Mouse (Mus musculus) limb, embryonic 10.5 days (tissue): Measurements from ENCODE around the gene Ankrd24. TPM values are rescaled to one million over a fixed set of nuclear protein-coding genes. Genes with fewer than 3 reads are reported as not detected.
A peak's percentile ranks its signal among the peaks of the same experiment; 100 is the strongest.

Source experiments
- DNase-seq: peaks from one replicate; pipeline ENCODE4 v3.0.0-alpha.2; 2017; ENCODE audit warnings: low spot score
- H3K27ac ChIP-seq: fragments of 300-500 bp; sonication (generic); 2 replicates; pipeline ENCODE4 v1.5.1; 2016; ENCODE audit warnings: mild to moderate bottlenecking
- H3K27me3 ChIP-seq: fragments of 300-500 bp; sonication (generic); 2 replicates; pipeline ENCODE4 v1.6.1; 2016; ENCODE audit warnings: low read depth, mild to moderate bottlenecking; ENCODE audit not compliant: poor library complexity, severe bottlenecking
- H3K36me3 ChIP-seq: fragments of 300-500 bp; sonication (generic); 2 replicates; pipeline ENCODE4 v1.6.1; 2016; ENCODE audit warnings: mild to moderate bottlenecking, moderate library complexity
- H3K4me1 ChIP-seq: fragments of 300-500 bp; sonication (generic); 2 replicates; pipeline ENCODE4 v1.6.1; 2016
- H3K4me3 ChIP-seq: fragments of 300-500 bp; sonication (generic); 2 replicates; pipeline ENCODE4 v1.5.1; 2016; ENCODE audit warnings: mild to moderate bottlenecking, moderate library complexity
- H3K9me3 ChIP-seq: fragments of 300-500 bp; sonication (generic); replicated peaks from 2 replicates; pipeline ENCODE4 v1.6.1; 2016; ENCODE audit warnings: mild to moderate bottlenecking
- WGBS: fragments of 180-500 bp; shearing (Covaris S2); methylation state at CpG from one replicate; pipeline ENCODE4 v1.1.7; 2016; 5-methylcytosine and 5-hydroxymethylcytosine counted together
- polyA plus RNA-seq: library from polyadenylated mRNA; unstranded; fragments of >200 nt; fragmentation: Nextera tagmentation; extraction: Ambion mirVana; gene quantifications from 2 replicates; pipeline ENCODE4 v1.2.1, GENCODE M21; 2016

Ankrd24 gene
- 8.0 and 8.6 TPM in 2 replicates for polyA plus RNA-seq

GRCm38 (mm10) chr10:81628390-81628789 is at the start of gene Ankrd24:
TSS of gene Ankrd24 (plus strand) at chr10:81628540.
- Histone ChIP-seq H3K9me3 (no peaks in the 10 kb centered on the region), H3K36me3 (peaks cover 30% of the 10 kb centered on the region), H3K27ac (peak within 1 kb of the TSS; percentile 94), H3K4me1 (peaks cover 38% of the 10 kb centered on the region), H3K4me3 (peak within 1 kb of the TSS; percentile 80), H3K27me3 (no peaks in the 10 kb centered on the region)
- no peak for DNase-seq
- 73% methylated on average over 16 of the region's 16 CpGs for WGBS

- Histone ChIP-seq H3K27me3 (peaks cover 84% of the 10 kb centered on the region), H3K4me1 (peaks cover 63% of the 10 kb centered on the region), H3K9me3 (no peaks in the 10 kb centered on the region), H3K36me3 (peaks cover 30% of the 10 kb centered on the region), H3K27ac (no peak overlapping the region), H3K4me3 (no peak overlapping the region)
- DNase-seq = no peak
- 86% methylated on average over 4 of the region's 4 CpGs for WGBS
These were observed 48.4 kb upstream of the Ankrd24 start for GRCm38 (mm10) chr10:81579967-81580366.

DNA sequence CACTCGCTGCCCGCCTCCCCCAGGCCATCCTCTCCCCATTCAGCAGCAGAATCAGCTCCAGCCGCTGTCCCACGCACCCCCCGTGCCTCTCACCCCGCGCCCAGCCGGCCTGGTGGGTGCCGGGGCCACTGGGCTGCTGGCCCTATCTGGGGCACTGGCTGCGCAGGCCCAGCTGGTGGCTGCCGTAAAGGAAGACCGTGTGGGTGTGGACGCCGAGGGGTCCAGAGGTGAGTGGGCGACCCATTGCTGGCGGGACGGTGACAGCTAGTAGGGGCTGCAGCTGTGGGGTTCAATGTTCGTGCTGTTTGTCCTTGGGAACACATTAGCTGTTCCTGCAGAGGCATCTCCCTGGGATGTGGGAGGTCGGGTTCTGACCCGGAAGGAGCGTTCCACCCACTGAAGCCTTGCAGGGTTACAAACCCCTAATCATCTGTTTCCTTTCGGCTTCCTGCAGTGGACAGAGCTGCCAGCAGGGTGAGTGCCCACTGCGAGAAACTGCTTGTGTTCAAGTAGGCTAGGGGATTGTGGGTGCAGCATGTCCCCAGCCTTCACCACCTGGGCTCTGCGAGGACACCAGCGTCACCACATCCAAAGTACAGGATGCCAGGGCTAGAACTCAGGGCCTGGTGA is 47.8 kb upstream of the Ankrd24 start:
- no peak for DNase-seq
- no peaks in the 10 kb centered on the region for H3K9me3 ChIP-seq
- peaks cover 79% of the 10 kb centered on the region for H3K27me3 ChIP-seq
- no peak overlapping the region for H3K4me3 ChIP-seq
- H3K4me1 ChIP-seq = peaks cover 60% of the 10 kb centered on the region
- H3K27ac ChIP-seq = peak overlapping the region; percentile 28; the same call in 1 of the 2 replicates
- peaks cover 34% of the 10 kb centered on the region for H3K36me3 ChIP-seq
- 49% methylated on average over 25 of the region's 25 CpGs for WGBS

- peaks cover 55% of the 10 kb centered on the region for H3K4me1 ChIP-seq
- H3K4me3 ChIP-seq = no peak overlapping the region
- no peak overlapping the region for H3K27ac ChIP-seq
- H3K9me3 ChIP-seq = no peaks in the 10 kb centered on the region
- peaks cover 48% of the 10 kb centered on the region for H3K36me3 ChIP-seq
- 70% methylated on average over 6 of the region's 6 CpGs for WGBS
- DNase-seq = no peak
- H3K27me3 ChIP-seq = peaks cover 76% of the 10 kb centered on the region
These were observed 45.0 kb upstream of the Ankrd24 start for GRCm38 (mm10) chr10:81583347-81583746.

GRCm38 (mm10) chr10:81588739-81589138 is 39.6 kb upstream of the Ankrd24 start:
- H3K27ac ChIP-seq = no peak overlapping the region
- no peaks in the 10 kb centered on the region for H3K9me3 ChIP-seq
- H3K36me3 ChIP-seq = peaks cover 53% of the 10 kb centered on the region
- peaks cover 78% of the 10 kb centered on the region for H3K27me3 ChIP-seq
- 63% methylated on average over 7 of the region's 7 CpGs for WGBS
- H3K4me1 ChIP-seq = peaks cover 22% of the 10 kb centered on the region
- no peak for DNase-seq
- H3K4me3 ChIP-seq = no peak overlapping the region

DNA sequence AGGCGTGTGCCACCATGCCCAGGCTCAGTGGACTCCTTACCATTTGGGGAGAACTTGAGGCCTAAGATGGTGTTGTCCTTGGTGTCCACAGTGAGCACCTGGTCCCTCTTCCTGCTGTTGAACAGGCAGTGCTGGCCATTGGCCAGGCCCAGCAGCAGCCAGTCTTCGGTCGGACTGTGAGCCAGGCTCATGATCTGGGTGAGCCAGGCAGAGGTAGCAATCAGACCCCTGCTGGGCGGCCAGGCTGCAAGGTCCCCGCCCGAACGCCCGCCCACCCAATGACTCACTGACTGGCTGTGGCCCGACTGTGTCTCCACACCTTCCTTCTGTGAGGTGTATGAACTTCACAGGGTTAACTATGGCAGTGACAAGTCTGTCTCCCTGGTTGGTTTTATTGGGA is 36.5 kb upstream of the Ankrd24 start:
- peaks cover 88% of the 10 kb centered on the region for H3K27me3 ChIP-seq

GRCm38 (mm10) chr10:81592631-81593030 is 35.7 kb upstream of the Ankrd24 start:
- H3K9me3 ChIP-seq = no peaks in the 10 kb centered on the region
- H3K27ac ChIP-seq = no peak overlapping the region
- WGBS = 85% methylated on average over 7 of the region's 7 CpGs
- peaks cover 27% of the 10 kb centered on the region for H3K36me3 ChIP-seq
- no peak for DNase-seq
- no peak overlapping the region for H3K4me3 ChIP-seq
- H3K27me3 ChIP-seq = peaks cover 80% of the 10 kb centered on the region
- peaks cover 40% of the 10 kb centered on the region for H3K4me1 ChIP-seq

More for the DNA sequence above, 36.5 kb upstream of the Ankrd24 start:
- peaks cover 35% of the 10 kb centered on the region for H3K36me3 ChIP-seq
- no peak for DNase-seq
- no peak overlapping the region for H3K4me3 ChIP-seq
- H3K27ac ChIP-seq = no peak overlapping the region
- 72% methylated on average over 9 of the region's 9 CpGs for WGBS
- no peaks in the 10 kb centered on the region for H3K9me3 ChIP-seq
- H3K4me1 ChIP-seq = peaks cover 40% of the 10 kb centered on the region

GRCm38 (mm10) chr10:81593223-81593622 is 35.1 kb upstream of the Ankrd24 start:
- no peak overlapping the region for H3K4me3 ChIP-seq
- no peaks in the 10 kb centered on the region for H3K9me3 ChIP-seq
- peaks cover 21% of the 10 kb centered on the region for H3K36me3 ChIP-seq
- DNase-seq = no peak
- WGBS = 71% methylated on average over 4 of the region's 4 CpGs
- peaks cover 75% of the 10 kb centered on the region for H3K27me3 ChIP-seq
- peaks cover 44% of the 10 kb centered on the region for H3K4me1 ChIP-seq
- H3K27ac ChIP-seq = no peak overlapping the region

DNA sequence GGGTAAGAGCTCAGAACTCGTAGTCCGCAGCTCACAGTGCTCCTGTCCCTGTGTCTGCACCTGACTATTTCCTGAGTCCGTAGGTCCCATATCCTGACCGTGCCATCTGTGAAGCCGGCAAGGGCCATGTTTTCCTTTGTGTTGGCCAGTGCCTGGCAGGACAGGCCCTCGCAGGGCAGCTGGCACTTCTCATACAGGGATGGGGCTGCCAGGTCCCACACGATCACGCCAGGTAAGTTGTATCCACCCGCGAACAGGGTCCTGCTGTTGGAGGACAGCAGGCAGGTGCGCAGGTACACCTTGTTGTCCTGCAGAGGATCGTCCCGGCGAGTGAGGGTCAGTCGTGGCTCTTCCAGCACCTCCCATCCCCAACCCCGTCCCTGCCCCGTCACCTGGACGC is 34.4 kb upstream of the Ankrd24 start:
- no peak for DNase-seq
- WGBS = 72% methylated on average over 18 of the region's 18 CpGs

GRCm38 (mm10) chr10:81595599-81595998 is 32.7 kb upstream of the Ankrd24 start:
- Histone ChIP-seq H3K4me1 (peaks cover 67% of the 10 kb centered on the region), H3K27ac (peak overlapping the region; percentile 89), H3K4me3 (0 out of 2 replicates have a peak overlapping the region, but pooled peaks have one; percentile 38), H3K9me3 (no peaks in the 10 kb centered on the region), H3K27me3 (peaks cover 54% of the 10 kb centered on the region), H3K36me3 (0 out of 2 replicates have a peak, but pooled peaks cover under 1% of the 10 kb centered on the region)
- WGBS = 39% methylated on average over 5 of the region's 5 CpGs
- DNase-seq = no peak

More for the DNA sequence above, 34.4 kb upstream of the Ankrd24 start:
- peaks cover 68% of the 10 kb centered on the region for H3K27me3 ChIP-seq
- H3K4me3 ChIP-seq = no peak overlapping the region
- H3K27ac ChIP-seq = no peak overlapping the region
- peaks cover 14% of the 10 kb centered on the region; the same call in 1 of the 2 replicates for H3K36me3 ChIP-seq
- peaks cover 51% of the 10 kb centered on the region for H3K4me1 ChIP-seq
- H3K9me3 ChIP-seq = no peaks in the 10 kb centered on the region

- Histone ChIP-seq H3K9me3 (no peaks in the 10 kb centered on the region), H3K4me1 (peaks cover 78% of the 10 kb centered on the region), H3K4me3 (peak overlapping the region; percentile 38), H3K27ac (peak overlapping the region; percentile 89), H3K27me3 (peaks cover 46% of the 10 kb centered on the region), H3K36me3 (no peaks in the 10 kb centered on the region)
- peak; percentile 66 for DNase-seq
- 1% methylated on average over 10 of the region's 10 CpGs for WGBS
These were observed 31.7 kb upstream of the Ankrd24 start for GRCm38 (mm10) chr10:81596611-81597010.

- peaks cover 39% of the 10 kb centered on the region for H3K27me3 ChIP-seq
- H3K4me3 ChIP-seq = peak overlapping the region; percentile 38
- DNase-seq = peak; percentile 70
- no peaks in the 10 kb centered on the region for H3K9me3 ChIP-seq
- H3K4me1 ChIP-seq = peaks cover 85% of the 10 kb centered on the region
- H3K36me3 ChIP-seq = no peaks in the 10 kb centered on the region
- peak overlapping the region; percentile 89 for H3K27ac ChIP-seq
- WGBS = 6% methylated on average over 12 of the region's 12 CpGs
These were observed 31.0 kb upstream of the Ankrd24 start for GRCm38 (mm10) chr10:81597137-81597950.

DNA sequence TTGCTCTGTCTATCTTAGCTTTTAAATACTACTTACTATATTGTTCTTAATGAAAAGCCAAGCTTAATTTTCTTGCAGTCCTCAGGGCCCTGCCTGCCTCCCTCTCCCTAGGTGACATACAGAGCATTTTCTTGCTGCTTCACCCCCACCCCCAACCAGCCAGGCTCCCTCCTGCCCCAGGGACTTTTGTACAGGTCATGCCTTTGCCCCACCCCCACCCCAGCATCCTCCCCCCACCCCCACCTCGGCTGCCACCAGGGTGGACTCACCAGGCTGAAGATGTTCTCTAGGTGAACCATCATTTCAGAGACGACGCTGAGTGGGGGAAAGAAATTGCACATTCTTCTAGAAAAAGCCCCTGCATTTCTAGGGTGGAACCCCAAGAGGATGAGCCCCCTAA is 30.0 kb upstream of the Ankrd24 start:
- 37% methylated on average over 3 of the region's 3 CpGs for WGBS
- Histone ChIP-seq H3K36me3 (no peaks in the 10 kb centered on the region), H3K4me3 (no peak overlapping the region), H3K9me3 (no peaks in the 10 kb centered on the region), H3K27ac (peak overlapping the region; percentile 89), H3K4me1 (peaks cover 93% of the 10 kb centered on the region), H3K27me3 (peaks cover 29% of the 10 kb centered on the region)
- no peak for DNase-seq
